Mouse (Mus musculus) layer of hippocampus, postnatal 14 days (tissue): ENCODE measurements around the gene Syf2. TPM values are rescaled to one million over a fixed set of nuclear protein-coding genes. Genes with fewer than 3 reads are reported as not detected.

Source experiments
- DNase-seq, 2 experiments: peaks; one replicate each; pipeline ENCODE4 v3.0.0; 2021 to 2022; ENCODE audit warnings: low spot score in 2 of 2, mixed read lengths in 1 of 2
- total RNA-seq, 2 experiments: library from RNA; stranded (reverse); gene quantifications; 2 replicates each; pipeline ENCODE4 v1.2.3; 2021

Gene Syf2
- total RNA-seq, 2 experiments from 2014 or later = 42.6 to 43.8 TPM

DNA sequence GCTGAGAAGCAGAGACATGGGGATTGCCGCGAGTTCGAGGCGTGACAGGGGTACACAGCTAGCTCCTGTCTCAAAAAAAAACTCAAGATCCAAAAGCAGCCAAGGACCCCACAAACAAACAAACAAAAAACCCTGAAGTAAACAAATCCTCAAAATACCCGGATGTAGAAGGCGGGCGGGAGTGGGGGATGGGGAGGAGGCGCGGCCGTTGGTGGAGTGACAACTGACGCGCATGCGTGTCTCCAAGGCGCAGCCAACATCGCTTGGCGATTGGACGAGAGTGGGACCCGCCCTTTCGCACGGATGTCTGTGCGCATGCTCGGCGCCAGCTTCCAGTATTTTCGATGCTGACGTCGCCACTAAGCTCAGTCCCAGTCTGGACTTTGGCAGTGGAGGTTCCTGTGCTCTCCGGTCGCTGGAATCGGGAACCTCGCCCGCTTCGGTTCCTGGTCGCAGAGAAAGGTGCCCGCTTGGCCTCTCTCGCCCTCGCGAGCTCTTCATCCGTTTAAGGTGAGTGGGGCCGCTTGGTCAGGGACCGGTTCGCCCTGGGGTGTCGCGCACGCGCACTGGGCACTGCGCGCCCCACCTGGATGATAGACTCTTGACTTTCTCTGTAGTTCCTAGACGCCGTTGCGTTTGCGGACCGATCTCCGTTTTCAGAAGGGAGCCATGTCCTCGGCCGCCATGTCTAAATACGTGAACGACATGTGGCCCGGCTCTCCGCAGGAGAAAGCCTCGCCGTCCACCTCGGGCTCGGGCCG is 7.3 kb upstream of the Syf2 start, which contains the start of gene Rsrp1:
Gene Rsrp1 (plus strand): TSS at position 335 of the 761 bp plus-strand sequence.
- DNase-seq = peak; percentile 98 to 99

GRCm38 (mm10) chr4:134924019-134924741 is 6.5 kb upstream of the Syf2 start:
- peak; percentile 15 to 25 for DNase-seq

DNA sequence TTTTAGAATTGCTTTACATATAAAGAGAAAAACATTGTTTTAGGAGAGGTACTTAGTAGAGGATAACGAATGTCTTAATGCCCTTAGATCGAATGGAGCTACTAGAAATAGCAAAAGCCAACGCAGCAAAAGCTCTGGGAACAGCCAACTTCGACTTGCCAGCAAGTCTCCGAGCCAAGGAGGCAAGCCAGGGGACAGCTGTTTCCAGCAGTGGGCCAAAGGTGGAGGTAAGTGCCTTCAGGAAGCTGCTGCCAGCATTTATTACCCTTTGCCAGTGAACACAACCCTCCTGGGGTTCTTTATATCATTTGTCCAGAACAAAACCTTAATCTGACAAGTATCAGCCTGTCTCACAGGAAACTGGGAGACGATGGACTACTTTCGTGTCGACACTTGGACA is 5.5 kb upstream of the Syf2 start:
- no peak for DNase-seq

DNA sequence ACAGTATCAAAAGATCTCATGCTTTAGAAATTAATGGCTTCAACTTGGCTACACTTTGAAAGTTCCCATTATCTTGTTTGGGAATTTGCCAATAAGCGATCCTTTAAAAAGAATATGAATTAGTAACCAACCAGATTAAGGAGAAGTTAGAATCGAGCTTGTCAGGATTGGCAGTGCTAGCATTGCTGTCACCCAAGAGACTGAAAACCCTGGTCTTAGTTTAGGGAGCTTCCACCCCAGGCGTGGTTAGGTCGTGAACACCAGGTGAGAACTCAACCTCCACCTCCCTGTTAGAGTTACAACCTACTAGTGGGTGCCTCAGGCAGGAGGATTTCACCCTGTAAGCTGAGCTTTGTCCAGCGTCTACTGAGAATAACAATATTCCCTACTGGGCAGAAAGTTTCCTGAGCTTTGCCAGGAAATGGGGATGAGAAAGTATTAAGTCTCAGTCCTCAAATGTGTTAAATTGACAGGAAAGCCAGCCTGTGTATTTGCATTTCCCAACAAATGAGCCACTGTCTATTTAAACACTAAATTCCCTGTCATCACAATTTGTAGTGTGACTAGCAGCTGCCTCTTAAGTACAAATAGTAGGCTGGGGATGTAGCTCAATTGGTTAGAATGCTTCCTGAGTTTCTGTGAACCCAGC is 2.8 kb upstream of the Syf2 start:
- no peak for DNase-seq

- no peak for DNase-seq
Measured at GRCm38 (mm10) chr4:134928464-134928836, 2.2 kb upstream of the Syf2 start.

DNA sequence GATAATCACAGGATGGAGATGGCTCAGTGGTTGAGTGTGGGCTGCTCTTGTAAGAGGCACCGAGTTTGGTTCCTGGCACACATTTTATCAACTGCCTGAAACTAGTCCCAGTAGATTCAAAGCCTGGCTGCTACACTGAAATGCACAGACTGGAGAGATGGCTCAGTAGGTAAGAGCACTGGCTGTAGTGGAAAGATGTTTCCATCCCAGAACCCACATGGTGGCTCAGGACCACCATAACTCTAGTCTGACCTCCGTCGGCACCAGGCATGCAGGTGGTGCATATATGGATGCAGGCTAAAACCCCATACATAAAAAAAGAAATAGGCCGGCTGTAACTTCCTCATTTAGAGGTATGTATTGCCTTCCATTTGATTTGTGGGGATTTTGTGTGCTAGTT is 1.2 kb upstream of the Syf2 start:
- DNase-seq = no peak

DNA sequence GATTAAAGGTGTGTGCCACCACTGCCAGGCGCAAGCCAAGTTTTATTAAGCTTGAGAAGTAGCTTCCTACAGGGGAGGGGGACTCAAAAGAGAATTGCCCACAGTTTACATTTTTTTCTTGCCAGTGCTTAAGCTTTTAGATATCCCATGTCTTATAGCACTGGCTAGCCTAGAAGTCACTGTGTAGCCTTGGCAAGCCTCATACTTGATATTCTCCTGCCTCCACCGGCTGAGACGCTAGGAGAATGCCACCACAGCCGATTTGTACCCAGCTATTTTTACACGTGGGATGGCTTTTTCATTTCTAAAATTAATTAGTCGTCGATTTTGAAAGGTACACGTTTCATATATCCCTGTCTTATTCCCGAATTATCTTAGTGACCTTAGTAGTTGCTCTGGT is 508 bp upstream of the Syf2 start:
- no peak for DNase-seq

DNA sequence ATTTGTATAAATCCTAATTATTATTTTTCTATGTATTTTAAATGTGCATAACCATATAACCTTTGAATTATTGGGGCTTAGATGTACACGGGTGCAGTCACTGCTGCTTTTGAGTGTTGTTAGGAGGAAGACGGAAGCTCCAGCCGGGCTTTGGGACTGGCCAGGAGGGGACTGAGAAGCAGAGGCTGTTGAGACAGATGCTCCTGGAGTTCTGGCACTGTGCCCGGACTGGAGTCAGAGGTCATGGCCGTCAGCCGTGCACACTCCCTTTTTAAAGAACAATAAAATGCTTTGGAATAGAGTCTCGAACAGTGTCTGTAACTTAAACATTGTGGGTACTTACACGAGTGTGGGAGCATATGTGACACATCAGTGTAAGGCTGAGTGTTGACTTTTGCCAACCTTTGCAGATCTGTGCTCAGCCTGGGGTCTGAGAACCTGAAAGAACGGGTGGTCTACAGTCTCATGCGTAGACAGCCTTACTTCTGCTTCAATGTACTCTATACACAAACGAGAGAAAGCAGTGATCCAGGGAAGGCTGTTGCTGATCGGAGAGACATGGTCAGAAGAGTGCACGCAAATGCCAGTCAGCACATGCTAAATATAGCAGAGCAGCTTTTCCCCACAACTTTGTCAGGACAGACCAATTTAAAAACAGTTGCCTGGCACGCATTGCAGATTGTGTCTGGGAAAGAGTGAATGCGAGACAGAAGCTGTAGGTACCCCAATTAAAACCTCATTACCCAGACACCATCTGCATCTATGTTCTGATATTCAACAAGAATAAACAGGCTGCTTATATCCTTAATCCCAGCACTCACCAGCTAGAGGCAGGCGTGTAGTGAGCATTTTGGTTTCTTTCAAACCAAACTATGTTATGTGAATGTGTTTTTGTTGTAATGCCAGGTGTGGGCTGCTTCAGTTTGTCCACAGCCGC is 6.8 kb downstream of the Syf2 start:
- DNase-seq = no peak

DNA sequence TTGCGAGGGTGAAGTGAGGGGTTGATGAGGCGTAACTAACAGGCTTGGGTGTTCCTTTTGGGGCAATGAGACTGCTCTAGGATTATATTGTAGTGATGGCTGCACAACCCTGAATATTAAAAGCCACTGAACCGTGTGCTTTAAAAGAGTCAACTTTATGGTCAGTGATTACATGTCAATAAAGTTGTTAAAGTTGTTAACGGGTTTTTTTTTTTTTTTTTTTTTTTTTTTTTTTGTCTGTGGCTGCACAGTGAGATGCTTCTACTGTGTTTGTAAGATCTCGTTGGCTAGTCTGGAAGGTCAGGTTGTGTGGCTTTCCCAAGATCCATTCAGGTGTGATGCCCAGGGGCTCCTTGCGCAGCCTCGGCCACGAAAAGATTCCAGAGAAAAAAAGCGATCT is 9.2 kb downstream of the Syf2 start:
- DNase-seq = no peak

- DNase-seq = no peak
Measured at GRCm38 (mm10) chr4:134943758-134944538, 13.2 kb downstream of the Syf2 start.

DNA sequence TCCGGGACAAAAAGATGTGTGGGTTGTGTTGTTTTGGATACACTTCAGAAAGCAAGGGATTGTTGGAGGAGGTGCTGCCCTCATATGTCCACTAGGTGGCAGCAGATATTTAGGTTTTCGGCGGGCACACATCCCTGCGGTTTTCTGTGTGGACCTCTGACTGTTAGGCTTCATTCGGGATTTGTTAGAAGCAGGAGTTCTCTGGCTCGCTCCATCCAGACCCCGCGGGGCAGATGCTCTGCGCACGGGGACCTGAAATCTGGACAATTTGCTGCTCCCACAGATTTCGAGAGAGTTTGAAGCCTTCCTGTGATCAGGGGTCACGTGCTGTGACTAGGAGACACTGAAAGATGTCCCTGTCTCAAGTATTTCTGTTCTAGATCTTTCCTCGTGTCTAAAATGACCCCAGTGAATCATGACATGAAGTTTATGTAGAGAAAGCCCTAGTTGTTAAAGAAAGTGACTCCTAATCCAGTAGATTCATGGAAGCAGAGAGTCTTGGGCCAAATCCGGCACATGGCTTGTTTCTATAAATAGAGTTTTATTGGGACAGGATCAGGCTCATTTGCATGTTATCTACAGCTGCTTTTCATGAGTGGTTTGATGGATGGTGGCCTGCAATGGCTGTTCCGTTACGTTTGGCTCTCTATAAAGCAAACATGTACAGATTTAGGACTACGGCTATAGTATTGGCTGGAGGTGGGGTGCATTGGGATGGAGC is 15.5 kb downstream of the Syf2 start:
- DNase-seq = peak; percentile 79 to 86

GRCm38 (mm10) chr4:134950518-134951091 is 19.9 kb downstream of the Syf2 start:
- no peak for DNase-seq

DNA sequence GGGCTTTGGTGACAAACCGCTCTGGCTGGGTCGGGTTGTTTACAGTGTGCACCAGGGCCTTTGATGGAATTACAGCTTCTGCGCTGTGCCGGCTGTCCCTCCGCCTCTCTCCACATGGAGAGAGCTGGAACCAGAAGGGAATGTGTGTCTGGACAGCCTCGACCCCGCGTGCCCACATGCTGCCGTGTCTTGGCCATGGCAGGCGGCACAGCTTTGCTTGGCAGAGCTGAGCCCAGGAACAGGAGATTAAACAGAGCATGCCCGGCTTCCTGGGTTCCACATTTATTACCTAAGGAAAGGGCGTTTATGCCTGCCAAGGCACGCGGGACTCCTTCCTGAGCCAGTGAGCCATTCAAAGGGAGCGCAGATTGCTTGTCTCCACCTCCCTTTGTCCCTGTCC is 23.8 kb downstream of the Syf2 start:
- DNase-seq = peak in 1 of 2 experiments; percentile 21

- no peak for DNase-seq
Measured at GRCm38 (mm10) chr4:134955196-134955595, 24.5 kb downstream of the Syf2 start.

DNA sequence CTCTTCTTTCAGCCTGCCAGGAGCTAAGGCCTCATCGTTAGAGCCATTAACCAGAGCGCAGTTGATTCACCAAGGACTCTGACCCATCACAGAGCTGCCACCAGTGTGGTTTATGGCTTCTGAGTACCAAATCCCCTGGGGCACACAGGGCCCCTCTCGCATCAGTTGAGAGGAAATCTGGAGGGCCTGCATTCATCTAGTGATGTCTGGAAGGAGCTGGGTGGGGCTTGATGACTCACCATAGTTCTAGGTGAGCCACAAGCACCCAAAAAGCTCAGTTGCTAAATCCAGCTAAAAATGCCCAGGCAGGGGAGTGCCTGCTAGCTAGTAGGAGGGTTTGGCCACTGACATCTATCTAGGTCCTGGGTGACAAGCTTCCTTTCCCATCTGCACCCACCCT is 25.1 kb downstream of the Syf2 start:
- no peak for DNase-seq

DNA sequence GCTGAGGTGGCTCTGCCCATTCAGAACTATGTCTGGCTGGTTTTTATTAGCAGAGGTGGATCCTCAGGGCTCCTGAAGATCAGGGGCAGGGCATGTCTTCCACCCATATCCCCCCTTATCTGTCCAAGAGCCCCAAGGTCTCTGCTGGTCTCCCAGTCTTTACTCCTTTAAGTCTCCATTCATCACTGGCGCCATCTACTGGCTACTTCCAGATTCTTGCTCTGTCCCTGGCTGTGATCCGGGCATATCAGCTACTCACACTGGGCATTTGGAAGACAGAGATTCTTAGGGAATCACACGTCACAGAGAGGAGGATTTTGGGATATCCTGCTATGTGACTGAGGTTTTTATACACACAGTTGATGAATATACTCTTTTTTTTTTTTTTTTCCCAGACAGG is 25.6 kb downstream of the Syf2 start:
- DNase-seq = peak; percentile 49 to 60

- DNase-seq = no peak
Measured at GRCm38 (mm10) chr4:134963021-134963776, 32.5 kb downstream of the Syf2 start.

DNA sequence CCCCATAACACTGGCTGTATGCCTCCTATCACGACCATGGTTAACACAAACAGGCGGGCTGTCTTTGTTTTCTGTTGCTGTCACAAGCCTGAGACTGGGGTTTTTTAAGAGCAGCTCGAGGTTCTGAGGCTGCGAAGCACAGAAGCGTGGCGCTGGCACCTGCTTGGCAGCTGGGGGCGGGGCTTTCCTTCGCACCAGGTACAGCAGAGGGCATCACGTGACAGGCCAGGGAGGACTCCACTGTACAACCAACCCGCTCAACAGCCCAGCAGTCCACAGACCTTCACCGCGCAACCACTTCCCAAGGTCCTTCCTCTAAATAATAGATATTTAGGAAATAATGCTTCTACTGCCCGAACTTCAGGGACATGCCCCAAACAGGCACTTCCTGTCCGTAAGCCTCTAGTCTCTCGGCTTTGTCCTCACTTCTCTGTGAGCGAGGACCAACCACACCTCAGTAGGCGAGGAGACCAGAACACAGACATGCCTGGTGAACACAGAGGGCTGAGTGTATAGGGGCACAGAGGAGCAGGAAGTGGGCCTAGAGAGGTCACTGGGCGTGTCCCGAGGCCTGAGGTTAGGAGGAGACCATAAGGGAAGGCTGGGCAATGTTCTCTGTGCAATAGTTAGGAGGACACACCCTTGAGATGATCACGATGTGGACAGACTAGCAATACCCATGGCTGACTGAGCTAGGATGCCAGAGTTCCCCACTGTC is 37.3 kb downstream of the Syf2 start:
- DNase-seq = no peak
